Mouse (Mus musculus): ENCODE measurements around the gene Grm6. TPM values are rescaled to one million over a fixed set of nuclear protein-coding genes. Genes with fewer than 3 reads are reported as not detected.

The Grm6 gene
- not detected for polyA plus RNA-seq (2012; fragmentation: generic; extraction: Trizol)

- no peaks in the 10 kb centered on the region for H3K36me3 ChIP-seq (ENCODE audit: control insufficient read depth, insufficient read depth)
- peaks cover 56% of the 10 kb centered on the region for H3K27me3 ChIP-seq (ENCODE audit: control insufficient read depth, insufficient read depth, insufficient read length)
- H3K4me3 ChIP-seq: no peak within 1 kb of the TSS
- no peaks in the 10 kb centered on the region for H3K79me2 ChIP-seq (ENCODE audit: control insufficient read depth, insufficient read depth)
- no peak for TF ChIP-seq TCF12 (IDR thresholded peaks at IDR 0.05; ENCODE audit: insufficient read depth, poor library complexity, severe bottlenecking)
- TF ChIP-seq TCF3 (IDR thresholded peaks at IDR 0.05; ENCODE audit: insufficient read length, low read depth): no peak
- TF ChIP-seq E2F4 (IDR thresholded peaks at IDR 0.05; ENCODE audit: insufficient read depth): no peak
- no peak for TF ChIP-seq POLR2A (IDR thresholded peaks at IDR 0.05; ENCODE audit: insufficient read length, low read depth)
- TF ChIP-seq USF1 (IDR thresholded peaks at IDR 0.05; ENCODE audit: low read depth): no peak
- TF ChIP-seq MYOG (IDR thresholded peaks at IDR 0.05; ENCODE audit: control insufficient read depth in 1 of 3, insufficient read depth in 1 of 3, insufficient read length in 2 of 3, low read depth in 2 of 3): no peak
- no peak within 1 kb of the TSS for H3ac ChIP-seq (ENCODE audit: control insufficient read depth, insufficient read length)
- H3K4me2 ChIP-seq (ENCODE audit: low read depth): no peak within 1 kb of the TSS
These were observed at the start of gene Grm6 for GRCm38 (mm10) chr11:50850177-50850735. Grm6 (plus strand) TSS chr11:50850685.

- no peaks in the 10 kb centered on the region for H3K79me2 ChIP-seq (ENCODE audit: control insufficient read depth, insufficient read depth)
- peaks cover 19% of the 10 kb centered on the region for H3K36me3 ChIP-seq (ENCODE audit: control insufficient read depth, insufficient read depth)
- H3K4me3 ChIP-seq: no peak overlapping the region
- H3K4me2 ChIP-seq (ENCODE audit: low read depth): no peak overlapping the region
- H3ac ChIP-seq (ENCODE audit: control insufficient read depth, insufficient read length): no peak overlapping the region
- no peak for TF ChIP-seq E2F4 (IDR thresholded peaks at IDR 0.05; ENCODE audit: insufficient read depth)
- TF ChIP-seq USF1 (IDR thresholded peaks at IDR 0.05; ENCODE audit: low read depth): no peak
- TF ChIP-seq REST (IDR thresholded peaks at IDR 0.05; ENCODE audit: insufficient read depth, insufficient read length): no peak
- TF ChIP-seq MYOD1 (IDR thresholded peaks at IDR 0.05; ENCODE audit: control insufficient read depth in 1 of 3, insufficient read length in 2 of 3, low read depth in 2 of 3): no peak
- no peaks in the 10 kb centered on the region for H3K27me3 ChIP-seq (ENCODE audit: control insufficient read depth, insufficient read depth, insufficient read length)
These were observed 36.3 kb upstream of the Grm6 start for GRCm38 (mm10) chr11:50814233-50814632.

- no peak for TF ChIP-seq TCF12 (IDR thresholded peaks at IDR 0.05; ENCODE audit: insufficient read depth, poor library complexity, severe bottlenecking)
- TF ChIP-seq SRF (IDR thresholded peaks at IDR 0.05; ENCODE audit: control insufficient read depth, insufficient read length, low read depth): no peak
- no peak for TF ChIP-seq TCF3 (IDR thresholded peaks at IDR 0.05; ENCODE audit: insufficient read length, low read depth)
- no peak for TF ChIP-seq POLR2AphosphoS2 (IDR thresholded peaks at IDR 0.05; ENCODE audit: insufficient read length, low read depth)
- no peak for TF ChIP-seq USF1 (IDR thresholded peaks at IDR 0.05; ENCODE audit: low read depth)
- TF ChIP-seq POLR2A (IDR thresholded peaks at IDR 0.05; ENCODE audit: insufficient read length, low read depth): no peak
- TF ChIP-seq REST (IDR thresholded peaks at IDR 0.05; ENCODE audit: insufficient read depth, insufficient read length): no peak
- no peak for TF ChIP-seq E2F4 (IDR thresholded peaks at IDR 0.05; ENCODE audit: insufficient read depth)
- TF ChIP-seq MYOG (IDR thresholded peaks at IDR 0.05; ENCODE audit: control insufficient read depth in 1 of 3, insufficient read depth in 1 of 3, insufficient read length in 2 of 3, low read depth in 2 of 3): no peak
- no peak for TF ChIP-seq MYOD1 (IDR thresholded peaks at IDR 0.05; ENCODE audit: control insufficient read depth in 1 of 3, insufficient read length in 2 of 3, low read depth in 2 of 3)
- no peak for TF ChIP-seq MAX (IDR thresholded peaks at IDR 0.05; ENCODE audit: low read depth)
- no peak for TF ChIP-seq CEBPB (IDR thresholded peaks at IDR 0.05; ENCODE audit: insufficient read depth, poor library complexity, severe bottlenecking)
- no peaks in the 10 kb centered on the region for H3K36me3 ChIP-seq (ENCODE audit: control insufficient read depth, insufficient read depth)
These were observed 24.3 kb upstream of the Grm6 start for GRCm38 (mm10) chr11:50826214-50826613.

GRCm38 (mm10) chr11:50827010-50827953 is 23.2 kb upstream of the Grm6 start, which contains the start of gene Zfp354c:
Zfp354c (minus strand) TSS chr11:50827724.
- peak within 1 kb of the TSS; percentile 33 for H3ac ChIP-seq (ENCODE audit: control insufficient read depth, insufficient read length)
- H3K4me2 ChIP-seq (ENCODE audit: low read depth): peak within 1 kb of the TSS; percentile 97
- H3K36me3 ChIP-seq (ENCODE audit: control insufficient read depth, insufficient read depth): no peaks in the 10 kb centered on the region
- peak within 1 kb of the TSS; percentile 49 for H3K4me3 ChIP-seq
- no peaks in the 10 kb centered on the region for H3K79me2 ChIP-seq (ENCODE audit: control insufficient read depth, insufficient read depth)
- H3K27me3 ChIP-seq (ENCODE audit: control insufficient read depth, insufficient read depth, insufficient read length): no peaks in the 10 kb centered on the region
- no peak for TF ChIP-seq E2F4 (IDR thresholded peaks at IDR 0.05; ENCODE audit: insufficient read depth)
- no peak for TF ChIP-seq TCF3 (IDR thresholded peaks at IDR 0.05; ENCODE audit: insufficient read length, low read depth)
- TF ChIP-seq TCF12 (IDR thresholded peaks at IDR 0.05; ENCODE audit: insufficient read depth, poor library complexity, severe bottlenecking): no peak
- no peak for TF ChIP-seq USF1 (IDR thresholded peaks at IDR 0.05; ENCODE audit: low read depth)
- TF ChIP-seq CEBPB (IDR thresholded peaks at IDR 0.05; ENCODE audit: insufficient read depth, poor library complexity, severe bottlenecking): no peak
- TF ChIP-seq MYOG (IDR thresholded peaks at IDR 0.05; ENCODE audit: control insufficient read depth in 1 of 3, insufficient read depth in 1 of 3, insufficient read length in 2 of 3, low read depth in 2 of 3): no peak
- TF ChIP-seq POLR2A (IDR thresholded peaks at IDR 0.05; ENCODE audit: insufficient read length, low read depth): peak; percentile 65
- no peak for TF ChIP-seq MYOD1 (IDR thresholded peaks at IDR 0.05; ENCODE audit: control insufficient read depth in 1 of 3, insufficient read length in 2 of 3, low read depth in 2 of 3)
- no peak for TF ChIP-seq SRF (IDR thresholded peaks at IDR 0.05; ENCODE audit: control insufficient read depth, insufficient read length, low read depth)

More at GRCm38 (mm10) chr11:50826214-50826613, 24.3 kb upstream of the Grm6 start:
- Histone ChIP-seq H3K4me2 (ENCODE audit: low read depth) (no peak overlapping the region), H3ac (ENCODE audit: control insufficient read depth, insufficient read length) (no peak overlapping the region), H3K4me3 (peak overlapping the region; percentile 49), H3K27me3 (ENCODE audit: control insufficient read depth, insufficient read depth, insufficient read length) (no peaks in the 10 kb centered on the region), H3K79me2 (ENCODE audit: control insufficient read depth, insufficient read depth) (no peaks in the 10 kb centered on the region)
